Mouse (Mus musculus) heart, postnatal 4 days (tissue): Measurements from ENCODE around the gene Cntd1. TPM values are rescaled to one million over a fixed set of nuclear protein-coding genes. Genes with fewer than 3 reads are reported as not detected.
"Not testable (repeated sequence)": the region's sequence is repeated elsewhere in the genome, so short reads cannot be mapped to it uniquely, and the experiment has no call there.

Source experiments
- DNase-seq: peaks from one replicate; pipeline ENCODE4 v3.0.0; 2021
- total RNA-seq, 2 experiments: library from RNA; stranded (reverse); gene quantifications; 2 replicates each; pipeline ENCODE4 v1.2.3; 2021

The Cntd1 gene
- total RNA-seq, 2 experiments from 2014 or later = 0.41 to 0.47 TPM

DNA sequence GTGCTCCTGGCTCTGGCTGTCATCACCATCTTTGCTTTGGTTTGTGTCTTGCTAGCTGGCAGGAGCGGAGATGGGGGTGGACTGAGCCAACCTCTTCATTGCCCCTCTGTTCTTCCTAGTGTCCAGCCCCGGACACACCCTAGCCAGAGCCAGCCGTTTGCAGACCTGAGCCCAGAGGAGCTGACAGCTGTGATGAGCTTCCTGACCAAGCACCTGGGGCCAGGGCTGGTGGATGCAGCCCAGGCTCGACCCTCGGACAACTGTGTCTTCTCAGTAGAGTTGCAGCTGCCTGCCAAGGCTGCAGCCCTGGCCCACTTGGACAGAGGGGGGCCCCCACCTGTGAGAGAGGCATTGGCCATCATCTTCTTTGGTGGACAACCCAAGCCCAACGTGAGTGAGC, 52.1 kb downstream of the Cntd1 start:
- DNase-seq = not testable (repeated sequence)

DNA sequence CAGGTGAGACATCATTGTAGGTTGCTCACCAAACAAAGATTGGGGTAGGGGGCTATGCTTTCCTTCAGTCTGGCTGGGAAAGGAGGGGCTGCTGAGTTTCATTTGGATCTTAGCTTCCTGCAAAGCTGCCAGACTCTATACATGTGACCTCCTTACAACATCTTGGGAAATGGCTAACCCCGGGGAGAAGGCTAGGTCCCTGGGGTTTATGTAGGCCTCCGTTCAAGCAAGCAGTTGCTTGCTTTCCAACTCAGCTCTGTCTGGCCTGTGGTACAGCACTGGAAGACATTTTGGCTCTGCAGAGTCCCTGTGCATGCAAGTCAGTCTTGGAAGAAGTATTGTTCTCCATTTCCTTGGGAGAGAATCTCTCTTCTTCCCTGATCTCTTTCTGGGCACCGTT, 53.7 kb downstream of the Cntd1 start:
- peak; percentile 36 for DNase-seq

DNA sequence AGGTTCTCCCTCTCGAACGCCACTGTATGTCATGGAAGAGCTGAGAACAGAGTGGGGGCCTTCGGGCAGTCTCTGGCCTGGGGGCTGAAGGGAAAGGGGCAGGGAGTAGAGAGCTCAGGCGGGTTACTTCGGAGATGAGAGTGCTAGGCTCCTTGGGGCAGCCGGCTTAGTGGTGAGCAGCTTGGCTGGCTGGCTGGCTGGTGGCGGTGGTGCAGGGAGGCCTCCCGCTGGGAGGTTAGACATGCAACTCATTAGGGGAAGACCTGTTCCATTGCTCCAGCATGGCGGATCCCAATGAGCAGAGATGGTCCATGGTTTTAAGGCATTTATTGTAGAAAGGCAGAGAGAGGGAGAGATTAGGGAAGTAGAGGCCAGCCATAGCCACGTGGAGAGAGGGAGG, 55.2 kb downstream of the Cntd1 start:
- no peak for DNase-seq

DNA sequence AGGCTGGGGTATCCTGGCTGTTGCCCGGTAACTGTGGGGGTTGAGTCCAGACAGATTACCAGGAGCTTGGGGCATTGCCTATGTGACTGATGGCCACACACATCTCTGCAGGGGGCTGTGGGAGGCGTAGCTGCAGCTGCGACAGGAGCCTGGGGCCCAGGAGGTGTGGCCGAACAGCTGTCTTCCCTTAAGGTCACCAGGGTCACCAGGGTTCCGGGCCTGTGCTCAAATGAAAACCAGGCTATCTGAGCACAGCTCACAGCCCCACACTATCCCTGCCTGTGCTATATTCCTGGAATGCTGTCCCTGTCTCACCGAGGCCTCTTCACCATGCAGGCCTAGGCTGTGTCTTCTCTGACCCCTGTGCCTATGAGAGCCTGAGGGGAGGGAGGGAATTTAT, 55.7 kb downstream of the Cntd1 start:
- no peak for DNase-seq

DNA sequence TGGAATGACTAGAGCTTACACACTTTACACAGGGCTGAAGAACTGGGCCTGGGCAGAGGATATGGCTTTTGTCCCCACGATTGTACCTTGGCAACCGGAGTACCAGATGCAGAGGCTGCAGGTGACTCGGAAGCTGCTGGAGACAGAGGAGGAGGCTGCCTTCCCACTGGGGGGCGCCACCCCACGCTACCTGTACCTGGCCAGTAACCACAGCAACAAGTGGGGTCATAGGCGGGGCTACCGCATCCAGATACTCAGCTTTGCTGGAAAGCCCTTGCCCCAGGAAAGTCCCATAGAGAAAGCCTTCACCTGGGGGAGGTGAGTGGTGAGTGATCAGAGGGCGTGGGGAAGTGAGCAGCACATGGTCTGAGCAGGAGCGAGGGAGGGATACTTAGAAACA, 56.9 kb downstream of the Cntd1 start:
- no peak for DNase-seq

DNA sequence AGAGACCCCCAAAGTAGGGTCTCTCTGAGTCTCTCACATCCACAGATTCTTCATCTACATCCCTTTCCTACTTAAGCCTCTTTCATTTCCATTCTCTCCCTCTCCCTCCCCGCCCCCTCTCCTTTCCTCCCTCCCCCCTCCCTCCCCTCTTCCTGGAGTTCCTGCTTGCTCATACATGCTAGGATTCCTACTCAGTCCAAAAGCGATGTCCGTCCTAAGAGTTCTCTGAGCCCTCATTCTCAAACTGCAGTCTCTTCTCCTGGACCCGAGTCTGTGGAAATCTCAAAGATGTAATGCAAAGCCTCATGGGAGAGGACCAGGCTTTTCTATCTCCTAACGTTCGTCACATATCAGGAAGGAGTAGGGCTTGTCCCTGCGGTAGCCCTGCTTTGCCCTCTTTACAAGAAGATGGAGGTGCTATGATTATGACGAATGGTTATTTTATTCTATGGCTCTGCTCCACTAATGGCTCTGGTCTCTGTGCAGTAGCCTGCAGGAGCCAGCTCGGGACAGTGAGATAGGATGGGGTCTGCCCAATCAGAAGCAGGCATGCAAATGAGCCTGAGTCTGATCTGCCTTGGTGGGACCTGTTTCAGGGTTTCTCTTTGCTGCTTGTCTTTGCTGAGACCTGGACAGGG, 59.4 kb downstream of the Cntd1 start:
- no peak for DNase-seq

Other genes with a start within 250 kb of the Cntd1 start
- gene Naglu, start 209.0 kb upstream of the Cntd1 start, total RNA-seq = 10 to 100 TPM in 1 of 2 experiments, 1 to 10 TPM in 1; 9.0 to 10.1 TPM
- gene Hsd17b1, start 200.6 kb upstream of the Cntd1 start, total RNA-seq = not detected
- 10 to 100 TPM; 15.4 to 16.2 TPM for gene Coasy, start 196.4 kb upstream of the Cntd1 start, total RNA-seq
- 10 to 100 TPM; 17.5 to 17.7 TPM for gene Mlx, start 191.7 kb upstream of the Cntd1 start, total RNA-seq
- 10 to 100 TPM; 11.7 to 13.6 TPM for gene Psmc3ip, start 183.6 kb upstream of the Cntd1 start, total RNA-seq
- gene Retreg3, start 159.1 kb upstream of the Cntd1 start, total RNA-seq = 10 to 100 TPM; 32.1 to 32.3 TPM
- 10 to 100 TPM; 53.5 to 53.7 TPM for gene Tubg1, start 159.1 kb upstream of the Cntd1 start, total RNA-seq
- gene Tubg2, start 123.1 kb upstream of the Cntd1 start, total RNA-seq = 1 to 10 TPM; 6.6 to 7.0 TPM
- gene Cntnap1, start 108.5 kb upstream of the Cntd1 start, total RNA-seq = 1 to 10 TPM; 1.5 to 1.6 TPM
- gene Plekhh3, start 107.7 kb upstream of the Cntd1 start, total RNA-seq = 10 to 100 TPM; 23.1 to 27.3 TPM
- not detected for gene Ccr10, start 103.6 kb upstream of the Cntd1 start, total RNA-seq
- 10 to 100 TPM; 14.7 to 15.0 TPM for gene Ezh1, start 52.5 kb upstream of the Cntd1 start, total RNA-seq
- 100 to 1,000 TPM; 122 to 134 TPM for gene Ramp2, start 33.0 kb upstream of the Cntd1 start, total RNA-seq
- gene Vps25, start 25.3 kb upstream of the Cntd1 start, total RNA-seq = 10 to 100 TPM; 87.6 to 88.7 TPM
- gene Wnk4, start 18.4 kb upstream of the Cntd1 start, total RNA-seq = 1 to 10 TPM; 4.5 to 7.2 TPM
- 10 to 100 TPM; 86.3 to 90.1 TPM for gene Coa3, start 102 bp downstream of the Cntd1 start, total RNA-seq
- gene Becn1, start 23.3 kb downstream of the Cntd1 start, total RNA-seq = 100 to 1,000 TPM; 103 to 106 TPM
- 100 to 1,000 TPM in 1 of 2 experiments, 10 to 100 TPM in 1; 88.7 to 103 TPM for gene Psme3, start 37.2 kb downstream of the Cntd1 start, total RNA-seq
- gene Aoc2, start 46.1 kb downstream of the Cntd1 start, total RNA-seq = 1 to 10 TPM; 2.9 to 3.2 TPM
- gene Aoc3, start 51.6 kb downstream of the Cntd1 start, total RNA-seq = 10 to 100 TPM; 29.5 to 31.3 TPM
- gene G6pc, start 88.5 kb downstream of the Cntd1 start, total RNA-seq = not detected
- 10 to 100 TPM; 25.0 to 27.1 TPM for gene Aarsd1, start 138.6 kb downstream of the Cntd1 start, total RNA-seq
- gene Gm27029, start 145.8 kb downstream of the Cntd1 start, total RNA-seq = 1 to 10 TPM; 3.0 to 8.8 TPM
- gene Rundc1, start 146.1 kb downstream of the Cntd1 start, total RNA-seq = 10 to 100 TPM in 1 of 2 experiments, 1 to 10 TPM in 1; 9.0 to 12.4 TPM
- gene Ptges3l, start 146.3 kb downstream of the Cntd1 start, total RNA-seq = 10 to 100 TPM; 50.6 to 52.8 TPM
- 10 to 100 TPM; 69.0 to 72.5 TPM for gene Rpl27, start 163.3 kb downstream of the Cntd1 start, total RNA-seq
- gene Ifi35, start 169.4 kb downstream of the Cntd1 start, total RNA-seq = 10 to 100 TPM; 12.0 to 13.1 TPM
- 10 to 100 TPM; 11.5 to 11.7 TPM for gene Rnd2, start 186.0 kb downstream of the Cntd1 start, total RNA-seq
- gene Vat1, start 187.2 kb downstream of the Cntd1 start, total RNA-seq = 10 to 100 TPM; 59.5 to 60.4 TPM